Mouse (Mus musculus) small intestine, adult 2 months (tissue): ENCODE data around the gene Wnt3. TPM values are rescaled to one million over a fixed set of nuclear protein-coding genes. Genes with fewer than 3 reads are reported as not detected.
"Not testable (repeated sequence)": the region's sequence is repeated elsewhere in the genome, so short reads cannot be mapped to it uniquely, and the experiment has no call there.

Experiments used
- H3K27ac ChIP-seq: fragments of 200-500 bp; 2 replicates; pipeline ENCODE4 v1.5.1; 2012; ENCODE audit warnings: low read depth, low read length, control low read depth, inconsistent platforms; ENCODE audit not compliant: insufficient read depth
- H3K27me3 ChIP-seq: fragments of 200-500 bp; 2 replicates; pipeline ENCODE4 v1.6.1; 2012; ENCODE audit warnings: mild to moderate bottlenecking, moderate library complexity, low read length, inconsistent platforms; ENCODE audit not compliant: control insufficient read depth, insufficient read depth
- H3K36me3 ChIP-seq: fragments of 200-500 bp; 2 replicates; pipeline ENCODE4 v1.6.1; 2012; ENCODE audit warnings: mild to moderate bottlenecking, low read length, control low read depth, inconsistent platforms; ENCODE audit not compliant: control insufficient read depth, insufficient read depth
- H3K4me1 ChIP-seq: fragments of 200-500 bp; 2 replicates; pipeline ENCODE4 v1.6.1; 2012; ENCODE audit warnings: low read length, inconsistent platforms, mixed read lengths; ENCODE audit not compliant: control insufficient read depth, insufficient read depth, insufficient read length
- H3K4me3 ChIP-seq: fragments of 200-500 bp; 2 replicates; pipeline ENCODE4 v1.5.1; 2012; ENCODE audit warnings: low read depth, mild to moderate bottlenecking, control low read depth, inconsistent platforms, low read length, moderate library complexity
- CTCF ChIP-seq: fragments of 200-500 bp; IDR thresholded peaks from 2 replicates; pipeline ENCODE4 v1.5.1; 2012; ENCODE audit warnings: low read depth, mild to moderate bottlenecking, control low read depth, inconsistent platforms, low read length, moderate library complexity, mixed read lengths; ENCODE audit not compliant: insufficient replicate concordance, insufficient read length; ENCODE audit errors: extremely low read depth
- POLR2A ChIP-seq: fragments of 200-500 bp; IDR thresholded peaks from 2 replicates; pipeline ENCODE4 v1.6.1; 2012; ENCODE audit warnings: low read depth, mild to moderate bottlenecking, control low read depth, inconsistent platforms, low read length, moderate library complexity
- WGBS: fragments of 180-500 bp; shearing (Covaris S2); methylation state at CpG from one replicate; pipeline ENCODE4 v1.1.7; 2018; 5-methylcytosine and 5-hydroxymethylcytosine counted together
- polyA plus RNA-seq: library from polyadenylated mRNA; depleted of rRNA; stranded (reverse); fragments of >200 nt; gene quantifications from 2 replicates; pipeline ENCODE4 v1.2.3, GENCODE M21; 2012

Wnt3 gene
- polyA plus RNA-seq, 1 experiment = 4.8 TPM

DNA sequence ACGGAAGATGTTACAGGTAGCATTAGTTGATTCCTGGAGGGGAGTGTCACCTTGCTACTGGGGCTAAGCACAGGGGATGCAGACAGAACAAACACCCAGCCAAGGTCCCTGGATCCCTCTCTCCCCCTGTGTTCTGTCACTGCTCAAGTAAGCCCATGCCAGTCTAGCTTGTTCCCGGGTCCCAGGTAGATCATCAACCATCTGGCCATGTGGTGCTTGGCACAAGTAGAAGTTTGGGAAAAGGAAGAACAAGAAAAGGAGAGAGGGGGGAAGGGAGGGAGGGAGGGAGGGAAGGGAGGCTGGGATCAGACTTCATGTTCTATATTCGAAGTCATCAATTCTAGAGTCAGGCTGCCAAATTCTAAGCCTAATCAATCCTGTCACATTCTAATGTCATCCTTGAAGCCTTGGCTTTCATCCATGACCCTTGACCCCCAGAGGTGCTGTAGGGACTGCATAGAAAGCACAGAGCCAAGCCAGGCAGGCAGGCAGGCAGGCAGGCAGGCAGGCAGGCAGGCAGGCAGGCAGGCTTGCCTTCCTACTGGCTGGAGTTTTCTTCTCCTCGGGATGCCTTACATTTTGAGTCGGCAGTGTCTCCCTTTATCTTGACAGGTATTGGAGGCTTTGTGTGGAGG, 39.4 kb upstream of the Wnt3 start:
- no peak overlapping the region for H3K4me3 ChIP-seq
- H3K27me3 ChIP-seq = no peaks in the 10 kb centered on the region
- H3K27ac ChIP-seq = no peak overlapping the region
- WGBS = 29% methylated on average over 5 of the region's 5 CpGs
- no peaks in the 10 kb centered on the region for H3K36me3 ChIP-seq
- peaks cover 27% of the 10 kb centered on the region for H3K4me1 ChIP-seq
- TF ChIP-seq POLR2A = no peak
- no peak for TF ChIP-seq CTCF

- Histone ChIP-seq H3K4me3 (0 out of 2 replicates have a peak overlapping the region, but pooled peaks have one; percentile 5), H3K27ac (peak overlapping the region; percentile 44; the same call in 1 of the 2 replicates), H3K36me3 (no peaks in the 10 kb centered on the region), H3K27me3 (no peaks in the 10 kb centered on the region), H3K4me1 (peaks cover 27% of the 10 kb centered on the region)
- 25% methylated on average over 19 of the region's 19 CpGs for WGBS
- TF ChIP-seq POLR2A = no peak
- no peak for TF ChIP-seq CTCF
Measured at GRCm38 (mm10) chr11:103735046-103735781, 38.7 kb upstream of the Wnt3 start.

DNA sequence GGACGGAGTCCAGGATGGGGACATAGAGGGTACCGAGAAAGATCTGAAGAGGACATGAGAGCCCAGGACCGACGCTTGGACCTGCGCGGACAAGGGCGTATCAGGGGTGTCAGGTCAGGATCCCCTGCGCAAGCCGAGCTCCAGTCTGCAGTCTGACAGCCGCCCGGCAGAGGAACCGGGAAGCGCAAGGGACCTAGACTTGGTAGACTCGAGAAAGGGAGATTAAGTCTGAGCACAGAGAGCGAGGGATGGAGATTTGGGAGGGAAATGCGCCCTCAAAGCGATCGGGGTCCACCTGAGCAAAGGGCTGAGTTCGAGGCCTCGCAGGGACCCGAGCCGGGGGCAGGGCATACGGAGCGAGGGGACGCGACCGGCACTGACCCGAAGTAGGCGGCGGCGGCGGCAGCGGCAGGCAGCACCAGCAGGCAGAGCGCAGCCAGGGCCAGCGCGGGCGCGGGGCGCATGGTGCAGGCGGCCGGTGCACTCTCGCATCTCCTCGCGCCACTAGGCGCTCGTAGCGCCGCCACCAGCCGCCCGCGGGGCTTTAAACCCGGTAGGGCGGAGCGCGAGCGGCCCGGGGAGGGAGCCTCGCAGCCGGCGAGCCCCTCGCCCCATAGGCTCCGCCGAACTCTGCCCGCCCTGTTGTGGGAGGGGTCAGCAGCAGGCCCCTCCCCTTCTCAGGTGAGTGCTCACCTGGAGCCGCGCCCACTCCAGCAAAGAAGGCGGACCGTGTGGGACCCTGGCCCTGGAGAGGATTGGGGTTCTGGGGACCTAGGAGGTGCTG, 24.5 kb upstream of the Wnt3 start, which contains the start of gene Wnt9b:
Gene Wnt9b (minus strand): TSS at position 516 of the 784 bp plus-strand sequence.
- Histone ChIP-seq H3K27me3 (peaks cover 14% of the 10 kb centered on the region), H3K4me1 (peaks cover 6% of the 10 kb centered on the region; the same call in 1 of the 2 replicates), H3K36me3 (no peaks in the 10 kb centered on the region), H3K4me3 (peak within 1 kb of the TSS; percentile 58), H3K27ac (no peak within 1 kb of the TSS)
- no peak for TF ChIP-seq POLR2A
- no peak for TF ChIP-seq CTCF
- WGBS = 2% methylated on average over 68 of the region's 68 CpGs

GRCm38 (mm10) chr11:103750612-103751011, 23.3 kb upstream of the Wnt3 start:
- 50% methylated on average over 3 of the region's 3 CpGs for WGBS
- no peak overlapping the region for H3K4me3 ChIP-seq
- no peaks in the 10 kb centered on the region for H3K36me3 ChIP-seq
- H3K27ac ChIP-seq = no peak overlapping the region
- TF ChIP-seq CTCF = no peak
- peaks cover 6% of the 10 kb centered on the region; the same call in 1 of the 2 replicates for H3K4me1 ChIP-seq
- peaks cover 14% of the 10 kb centered on the region for H3K27me3 ChIP-seq

GRCm38 (mm10) chr11:103758054-103758453, 15.9 kb upstream of the Wnt3 start:
- no peaks in the 10 kb centered on the region for H3K27me3 ChIP-seq
- peaks cover 2% of the 10 kb centered on the region; the same call in 1 of the 2 replicates for H3K4me1 ChIP-seq
- H3K4me3 ChIP-seq = no peak overlapping the region
- peak; percentile 40; the same call in 1 of the 2 replicates for TF ChIP-seq CTCF
- TF ChIP-seq POLR2A = no peak
- H3K27ac ChIP-seq = no peak overlapping the region
- 49% methylated on average over 11 of the region's 11 CpGs for WGBS
- no peaks in the 10 kb centered on the region for H3K36me3 ChIP-seq

GRCm38 (mm10) chr11:103758706-103759105, 15.2 kb upstream of the Wnt3 start:
- TF ChIP-seq CTCF (peak; percentile 96), POLR2A (no peak)
- Histone ChIP-seq H3K36me3 (no peaks in the 10 kb centered on the region), H3K4me3 (no peak overlapping the region), H3K27me3 (no peaks in the 10 kb centered on the region), H3K4me1 (peaks cover 2% of the 10 kb centered on the region; the same call in 1 of the 2 replicates), H3K27ac (no peak overlapping the region)
- WGBS = 11% methylated on average over 6 of the region's 6 CpGs

- Histone ChIP-seq H3K27ac (no peak overlapping the region), H3K36me3 (no peaks in the 10 kb centered on the region), H3K4me1 (peaks cover 2% of the 10 kb centered on the region; the same call in 1 of the 2 replicates), H3K27me3 (no peaks in the 10 kb centered on the region), H3K4me3 (no peak overlapping the region)
- WGBS = 66% methylated on average over 7 of the region's 7 CpGs
- TF ChIP-seq CTCF (no peak), POLR2A (no peak)
Measured at GRCm38 (mm10) chr11:103760101-103760500, 13.8 kb upstream of the Wnt3 start.

DNA sequence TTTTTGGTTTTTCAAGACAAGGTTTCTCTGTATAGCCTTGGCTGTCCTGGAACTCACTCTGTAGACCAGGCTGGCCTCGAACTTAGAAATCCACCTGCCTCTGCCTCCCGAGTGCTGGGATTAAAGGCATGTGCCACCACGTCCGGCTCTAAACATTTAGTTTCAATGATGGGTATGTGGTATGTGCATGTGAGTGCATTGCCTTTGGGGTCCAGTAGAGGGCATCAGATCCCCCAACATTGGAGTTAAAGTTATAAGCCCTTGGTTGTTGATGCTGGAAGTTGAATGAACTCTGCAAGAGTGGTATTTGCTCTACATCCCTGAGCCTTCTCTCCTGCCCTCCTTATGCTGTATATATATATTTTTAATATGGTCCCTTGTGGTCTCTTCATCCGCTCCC, 13.1 kb upstream of the Wnt3 start:
- not testable (repeated sequence) for H3K27ac ChIP-seq, H3K4me1 ChIP-seq, H3K36me3 ChIP-seq, H3K27me3 ChIP-seq, H3K4me3 ChIP-seq
- WGBS = 92% methylated on average over 5 of the region's 5 CpGs
